Mouse (Mus musculus): ENCODE measurements around the gene Myog. TPM values are rescaled to one million over a fixed set of nuclear protein-coding genes. Genes with fewer than 3 reads are reported as not detected.
"Not testable (repeated sequence)": the region's sequence is repeated elsewhere in the genome, so short reads cannot be mapped to it uniquely, and the experiment has no call there.

Myog gene
- 35.7 and 44.8 TPM in 2 replicates for polyA plus RNA-seq (2016; fragmentation: Nextera tagmentation; extraction: Ambion mirVana)

- no peak within 1 kb of the TSS for H3K4me2 ChIP-seq (replicated peaks)
- H3K36me3 ChIP-seq = no peaks in the 10 kb centered on the region
- H3K27me3 ChIP-seq (replicated peaks) = no peaks in the 10 kb centered on the region
- H3K4me3 ChIP-seq = no peak within 1 kb of the TSS
- peaks cover 14% of the 10 kb centered on the region for H3K4me1 ChIP-seq
- no peak within 1 kb of the TSS for H3K27ac ChIP-seq
- no peaks in the 10 kb centered on the region for H3K9me3 ChIP-seq
- H3K9ac ChIP-seq = no peak within 1 kb of the TSS
- whole genome bisulfite sequencing = 58% methylated on average over 11 of the region's 11 CpGs
- no peak for ATAC-seq (ENCODE audit: low FRiP score, low read depth)
These were observed at the start of gene Myog for GRCm38 (mm10) chr1:134289598-134290099. Gene Myog (plus strand): TSS chr1:134289989.

GRCm38 (mm10) chr1:134240701-134241100 lies 49.1 kb upstream of the Myog start:
- Histone ChIP-seq H3K27me3 (replicated peaks) (peaks cover 20% of the 10 kb centered on the region), H3K4me1 (peaks cover 7% of the 10 kb centered on the region), H3K4me2 (replicated peaks) (no peak overlapping the region), H3K27ac (no peak overlapping the region), H3K36me3 (no peaks in the 10 kb centered on the region), H3K9ac (no peak overlapping the region), H3K9me3 (no peaks in the 10 kb centered on the region), H3K4me3 (no peak overlapping the region)
- no peak for ATAC-seq (ENCODE audit: low FRiP score, low read depth)
- WGBS = 84% methylated on average over 9 of the region's 9 CpGs

GRCm38 (mm10) chr1:134241298-134241697 lies 48.5 kb upstream of the Myog start:
- 66% methylated on average over 8 of the region's 8 CpGs for WGBS

DNA sequence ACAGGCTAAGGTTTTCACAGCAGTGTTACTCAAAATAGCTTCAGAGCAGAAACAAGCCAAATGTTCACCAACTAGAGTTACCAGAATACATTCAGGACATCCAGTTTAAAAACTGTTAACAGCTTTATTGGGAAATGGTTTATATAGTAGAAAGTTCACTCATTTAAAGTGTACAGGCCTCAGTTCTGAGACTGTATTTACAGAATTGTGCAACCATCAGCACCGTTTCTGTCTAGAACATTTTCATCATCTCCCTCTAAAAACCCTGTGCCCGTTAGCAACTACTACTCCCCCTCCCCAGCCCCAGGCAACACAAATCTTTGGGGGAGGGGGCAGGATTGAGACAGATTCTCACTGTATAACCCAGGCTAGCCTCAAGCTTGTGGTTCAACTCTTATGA lies 47.5 kb upstream of the Myog start:
- ATAC-seq (ENCODE audit: low FRiP score, low read depth) = no peak
- Histone ChIP-seq H3K27ac (no peak overlapping the region), H3K4me3 (no peak overlapping the region), H3K36me3 (no peaks in the 10 kb centered on the region), H3K4me1 (peaks cover 7% of the 10 kb centered on the region), H3K9me3 (no peaks in the 10 kb centered on the region), H3K27me3 (replicated peaks) (peaks cover 4% of the 10 kb centered on the region; the same call in 1 of the 2 replicates), H3K9ac (no peak overlapping the region), H3K4me2 (replicated peaks) (no peak overlapping the region)
- WGBS = 89% methylated on average over 2 of the region's 2 CpGs

More at GRCm38 (mm10) chr1:134241298-134241697, 48.5 kb upstream of the Myog start:
- no peak for ATAC-seq (ENCODE audit: low FRiP score, low read depth)
- no peak overlapping the region for H3K4me3 ChIP-seq
- H3K27ac ChIP-seq = no peak overlapping the region
- H3K27me3 ChIP-seq (replicated peaks) = peaks cover 14% of the 10 kb centered on the region
- no peak overlapping the region for H3K9ac ChIP-seq
- peaks cover 7% of the 10 kb centered on the region for H3K4me1 ChIP-seq
- H3K9me3 ChIP-seq = no peaks in the 10 kb centered on the region
- H3K36me3 ChIP-seq = no peaks in the 10 kb centered on the region
- no peak overlapping the region for H3K4me2 ChIP-seq (replicated peaks)

DNA sequence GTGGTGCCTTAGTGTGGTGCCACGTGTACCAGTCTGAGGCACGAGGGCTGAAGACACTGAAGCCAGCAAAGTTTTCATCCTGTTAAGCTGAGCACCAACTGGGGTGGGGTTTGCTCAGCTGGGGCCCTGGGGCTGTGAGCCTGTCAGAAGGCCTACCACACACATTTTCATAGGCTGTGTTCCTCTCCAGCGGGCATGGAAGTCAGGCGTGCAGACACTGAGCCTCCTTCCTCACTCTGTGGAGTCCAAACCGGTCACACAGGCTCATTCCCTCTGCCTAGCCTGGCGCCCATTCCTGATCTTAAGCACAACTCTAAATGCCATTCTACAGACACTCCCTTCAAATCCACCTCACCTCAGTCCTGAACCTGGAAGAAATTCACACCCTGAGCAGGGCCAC lies 46.3 kb upstream of the Myog start:
- WGBS = 79% methylated on average over 6 of the region's 6 CpGs
- ATAC-seq (ENCODE audit: low FRiP score, low read depth) = no peak
- H3K9ac ChIP-seq = no peak overlapping the region
- H3K27ac ChIP-seq = no peak overlapping the region
- H3K9me3 ChIP-seq = no peaks in the 10 kb centered on the region
- no peaks in the 10 kb centered on the region; the same call in 1 of the 2 replicates for H3K27me3 ChIP-seq (replicated peaks)
- H3K4me3 ChIP-seq = no peak overlapping the region
- H3K36me3 ChIP-seq = no peaks in the 10 kb centered on the region
- peaks cover 7% of the 10 kb centered on the region for H3K4me1 ChIP-seq
- no peak overlapping the region for H3K4me2 ChIP-seq (replicated peaks)

GRCm38 (mm10) chr1:134243948-134244914 lies 45.6 kb upstream of the Myog start:
- H3K4me3 ChIP-seq = no peak overlapping the region
- WGBS = 24% methylated on average over 35 of the region's 35 CpGs

DNA sequence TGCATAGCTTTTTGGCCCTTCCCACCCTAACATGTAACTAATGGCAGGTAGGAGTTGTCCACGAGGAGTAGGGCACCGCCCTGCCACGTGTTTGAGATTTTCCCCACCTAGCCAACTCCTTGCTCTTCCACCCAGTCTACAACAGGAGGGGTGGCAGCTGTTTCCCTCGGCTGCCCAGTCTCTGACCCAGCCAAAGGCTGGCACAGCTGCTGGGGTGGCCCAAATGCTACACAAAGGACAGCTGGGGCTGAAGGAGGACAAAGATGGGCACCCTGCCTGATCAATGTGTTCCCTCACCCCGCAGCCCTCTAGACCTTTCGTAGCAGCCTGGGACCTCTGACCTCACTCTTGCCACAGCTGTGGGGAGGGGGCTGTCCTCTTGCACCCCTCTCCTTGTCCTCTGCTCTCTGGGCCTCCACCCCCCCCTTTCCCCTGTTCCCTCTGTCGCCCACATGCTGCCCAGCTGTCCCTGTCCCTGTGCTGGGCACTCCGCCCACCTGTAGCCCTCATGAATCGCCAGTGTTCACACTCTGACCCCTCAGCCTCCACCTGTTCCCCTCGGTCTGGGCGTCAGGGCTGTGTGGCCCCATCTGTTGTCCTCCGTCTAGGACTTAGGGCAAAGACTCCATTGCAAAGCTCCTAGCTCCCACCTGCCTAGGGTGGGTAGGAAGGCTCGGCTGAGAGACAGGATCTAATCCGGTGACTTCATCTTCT lies 44.6 kb upstream of the Myog start:
- no peak overlapping the region for H3K4me3 ChIP-seq
- no peaks in the 10 kb centered on the region; the same call in 1 of the 2 replicates for H3K27me3 ChIP-seq (replicated peaks)
- H3K9ac ChIP-seq = no peak overlapping the region
- H3K9me3 ChIP-seq = no peaks in the 10 kb centered on the region
- H3K27ac ChIP-seq = no peak overlapping the region
- no peaks in the 10 kb centered on the region for H3K36me3 ChIP-seq
- ATAC-seq (ENCODE audit: low FRiP score, low read depth) = 0 out of 2 replicates have a peak, but pooled peaks have one; percentile 9
- H3K4me2 ChIP-seq (replicated peaks) = no peak overlapping the region
- 78% methylated on average over 14 of the region's 14 CpGs for WGBS
- H3K4me1 ChIP-seq = peaks cover 7% of the 10 kb centered on the region

More at GRCm38 (mm10) chr1:134243948-134244914, 45.6 kb upstream of the Myog start:
- no peaks in the 10 kb centered on the region for H3K9me3 ChIP-seq
- peaks cover 7% of the 10 kb centered on the region for H3K4me1 ChIP-seq
- H3K4me2 ChIP-seq (replicated peaks) = peak overlapping the region; percentile 53
- H3K27ac ChIP-seq = no peak overlapping the region
- peak; percentile 78 for ATAC-seq (ENCODE audit: low FRiP score, low read depth)
- peak overlapping the region; percentile 29; the same call in 1 of the 2 replicates for H3K9ac ChIP-seq
- no peaks in the 10 kb centered on the region; the same call in 1 of the 2 replicates for H3K27me3 ChIP-seq (replicated peaks)
- H3K36me3 ChIP-seq = no peaks in the 10 kb centered on the region

- H3K27me3 ChIP-seq (replicated peaks) = no peaks in the 10 kb centered on the region; the same call in 1 of the 2 replicates
- H3K27ac ChIP-seq = no peak overlapping the region
- peaks cover 7% of the 10 kb centered on the region for H3K4me1 ChIP-seq
- no peaks in the 10 kb centered on the region for H3K9me3 ChIP-seq
- H3K4me2 ChIP-seq (replicated peaks) = no peak overlapping the region
- ATAC-seq (ENCODE audit: low FRiP score, low read depth) = no peak
- 63% methylated on average over 4 of the region's 4 CpGs for WGBS
- H3K36me3 ChIP-seq = no peaks in the 10 kb centered on the region
- no peak overlapping the region for H3K4me3 ChIP-seq
- no peak overlapping the region for H3K9ac ChIP-seq
These were observed 43.2 kb upstream of the Myog start for GRCm38 (mm10) chr1:134246590-134246989.

DNA sequence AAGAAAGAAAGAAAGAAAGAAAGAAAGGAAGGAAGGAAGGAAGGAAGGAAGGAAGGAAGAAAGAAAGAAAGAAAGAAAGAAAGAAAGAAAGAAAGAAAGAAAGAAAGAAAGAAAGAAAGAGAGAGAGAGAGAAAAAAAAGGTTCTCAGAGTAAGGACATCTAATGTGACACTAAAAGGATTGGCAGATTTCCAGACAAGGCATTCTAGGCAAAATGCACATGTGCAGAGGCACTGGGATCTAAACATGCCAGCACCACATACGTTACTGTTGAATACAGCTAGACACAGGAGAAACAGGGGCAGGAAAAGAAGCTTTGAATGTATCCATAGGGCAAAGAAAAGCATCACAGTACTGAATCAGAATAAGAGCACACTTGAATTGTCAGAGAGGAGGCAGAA lies 40.1 kb upstream of the Myog start:
- not testable (repeated sequence) for H3K4me3 ChIP-seq; ATAC-seq (ENCODE audit: low FRiP score, low read depth); H3K27me3 ChIP-seq (replicated peaks); H3K4me1 ChIP-seq; H3K27ac ChIP-seq; H3K9me3 ChIP-seq; H3K4me2 ChIP-seq (replicated peaks); H3K36me3 ChIP-seq; H3K9ac ChIP-seq
- WGBS = 67% methylated on average over 1 of the region's 1 CpGs

GRCm38 (mm10) chr1:134264341-134264740 lies 25.4 kb upstream of the Myog start:
- Histone ChIP-seq H3K9ac (no peak overlapping the region), H3K27me3 (replicated peaks) (no peaks in the 10 kb centered on the region), H3K4me1 (peaks cover 2% of the 10 kb centered on the region; the same call in 1 of the 2 replicates), H3K9me3 (no peaks in the 10 kb centered on the region), H3K4me3 (no peak overlapping the region), H3K36me3 (no peaks in the 10 kb centered on the region), H3K4me2 (replicated peaks) (no peak overlapping the region), H3K27ac (no peak overlapping the region)
- ATAC-seq (ENCODE audit: low FRiP score, low read depth) = no peak
- 88% methylated on average over 6 of the region's 6 CpGs for WGBS

GRCm38 (mm10) chr1:134265797-134266196 lies 24.0 kb upstream of the Myog start:
- Histone ChIP-seq H3K27ac (no peak overlapping the region), H3K4me3 (no peak overlapping the region), H3K4me2 (replicated peaks) (no peak overlapping the region), H3K9me3 (no peaks in the 10 kb centered on the region), H3K4me1 (peaks cover 2% of the 10 kb centered on the region; the same call in 1 of the 2 replicates), H3K36me3 (no peaks in the 10 kb centered on the region), H3K9ac (no peak overlapping the region), H3K27me3 (replicated peaks) (no peaks in the 10 kb centered on the region)
- WGBS = 36% methylated on average over 2 of the region's 2 CpGs
- no peak for ATAC-seq (ENCODE audit: low FRiP score, low read depth)

GRCm38 (mm10) chr1:134270026-134270425 lies 19.8 kb upstream of the Myog start:
- Histone ChIP-seq H3K27me3 (replicated peaks) (no peaks in the 10 kb centered on the region), H3K4me1 (peaks cover 2% of the 10 kb centered on the region; the same call in 1 of the 2 replicates), H3K9ac (no peak overlapping the region), H3K4me2 (replicated peaks) (no peak overlapping the region), H3K4me3 (no peak overlapping the region), H3K9me3 (no peaks in the 10 kb centered on the region), H3K36me3 (no peaks in the 10 kb centered on the region), H3K27ac (no peak overlapping the region)
- ATAC-seq (ENCODE audit: low FRiP score, low read depth) = no peak
- WGBS = 73% methylated on average over 7 of the region's 7 CpGs
